Mouse (Mus musculus) heart, embryonic 13.5 days (tissue): ENCODE measurements at regions not wholly inside any gene's neighbourhood (a gene's known extent, or its start where the extent isn't known, plus 50 kb on each side); places are given as distances from the start of the nearest gene placed in this dataset.

Source experiments
- ATAC-seq: fragments of 200-750 bp; cut with Nextera tagmentation; 2 replicates; pipeline ENCODE4 v1.8.0; 2017; ENCODE audit warnings: moderate TSS enrichment; ENCODE audit not compliant: insufficient number of reproducible peaks, low FRiP score, low TSS enrichment; ENCODE audit errors: extremely low read depth
- H3K27ac ChIP-seq: fragments of 300-500 bp; sonication (generic); replicated peaks from 2 replicates; pipeline ENCODE4 v1.5.1; 2015; ENCODE audit warnings: moderate library complexity, mild to moderate bottlenecking, inconsistent platforms
- H3K27me3 ChIP-seq: fragments of 300-500 bp; sonication (generic); replicated peaks from 2 replicates; pipeline ENCODE4 v1.6.1; 2015; ENCODE audit warnings: mild to moderate bottlenecking, inconsistent platforms
- H3K36me3 ChIP-seq: fragments of 300-500 bp; sonication (generic); 2 replicates; pipeline ENCODE4 v1.6.1; 2015; ENCODE audit warnings: mild to moderate bottlenecking, inconsistent platforms
- H3K4me1 ChIP-seq: fragments of 300-500 bp; sonication (generic); 2 replicates; pipeline ENCODE4 v1.6.1; 2015; ENCODE audit warnings: inconsistent platforms
- H3K4me2 ChIP-seq: fragments of 300-500 bp; sonication (generic); 2 replicates; pipeline ENCODE4 v1.6.1; 2015; ENCODE audit warnings: inconsistent platforms, mild to moderate bottlenecking, moderate library complexity
- H3K4me3 ChIP-seq: fragments of 300-500 bp; sonication (generic); 2 replicates; pipeline ENCODE4 v1.5.1; 2015; ENCODE audit warnings: moderate library complexity, mild to moderate bottlenecking, inconsistent platforms
- H3K9ac ChIP-seq: fragments of 300-500 bp; sonication (generic); 2 replicates; pipeline ENCODE4 v1.6.1; 2015; ENCODE audit warnings: inconsistent platforms, mild to moderate bottlenecking, moderate library complexity
- H3K9me3 ChIP-seq: fragments of 300-500 bp; sonication (generic); 2 replicates; pipeline ENCODE4 v1.6.1; 2016; ENCODE audit warnings: inconsistent platforms
- WGBS: fragments of 180-500 bp; shearing (Covaris S2); methylation state at CpG from one replicate; pipeline ENCODE4 v1.1.7; 2015; ENCODE audit warnings: mixed read lengths; 5-methylcytosine and 5-hydroxymethylcytosine counted together

GRCm38 (mm10) chr1:190453549-190453948, 283.0 kb upstream of the Prox1 start:
- WGBS = 88% methylated on average over 10 of the region's 10 CpGs

GRCm38 (mm10) chr1:190452115-190452842, 281.8 kb upstream of the Prox1 start:
- Histone ChIP-seq H3K9me3 (no peaks in the 10 kb centered on the region), H3K27ac (no peak overlapping the region), H3K4me2 (no peak overlapping the region), H3K9ac (no peak overlapping the region), H3K4me3 (no peak overlapping the region), H3K4me1 (no peaks in the 10 kb centered on the region), H3K36me3 (no peaks in the 10 kb centered on the region), H3K27me3 (peaks cover 23% of the 10 kb centered on the region)
- no peak for ATAC-seq
- WGBS = 50% methylated on average over 11 of the region's 11 CpGs

More at GRCm38 (mm10) chr1:190453549-190453948, 283.0 kb upstream of the Prox1 start:
- Histone ChIP-seq H3K27me3 (peaks cover 14% of the 10 kb centered on the region), H3K4me2 (no peak overlapping the region), H3K27ac (no peak overlapping the region), H3K4me3 (no peak overlapping the region), H3K36me3 (no peaks in the 10 kb centered on the region), H3K9ac (no peak overlapping the region), H3K4me1 (no peaks in the 10 kb centered on the region), H3K9me3 (no peaks in the 10 kb centered on the region)
- ATAC-seq = no peak

- Histone ChIP-seq H3K9me3 (no peaks in the 10 kb centered on the region), H3K4me3 (no peak overlapping the region), H3K27ac (no peak overlapping the region), H3K9ac (no peak overlapping the region), H3K36me3 (no peaks in the 10 kb centered on the region), H3K27me3 (peaks cover 40% of the 10 kb centered on the region), H3K4me2 (no peak overlapping the region), H3K4me1 (no peaks in the 10 kb centered on the region)
- no peak for ATAC-seq
- WGBS = 31% methylated on average over 8 of the region's 8 CpGs
Measured at GRCm38 (mm10) chr1:190448263-190448662, 277.7 kb upstream of the Prox1 start.

DNA sequence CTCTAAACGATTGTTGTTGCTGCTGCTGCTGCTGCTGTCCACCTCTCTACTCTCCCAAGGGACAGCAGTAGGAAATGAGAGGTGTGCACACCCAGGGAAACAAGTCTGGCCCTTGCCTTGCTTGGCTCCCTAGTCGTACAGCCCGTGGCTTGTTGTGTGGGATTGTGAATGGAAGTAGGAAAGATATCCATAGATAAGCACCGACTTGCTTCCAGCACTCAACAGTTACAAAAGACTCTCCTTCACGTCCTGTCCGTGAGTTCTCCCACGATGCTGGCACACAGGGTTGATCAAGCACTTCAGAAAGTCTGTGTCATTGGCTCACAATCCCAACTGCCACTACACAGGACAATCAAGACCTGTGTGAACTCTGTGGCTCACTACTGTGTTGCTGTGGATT, 276.7 kb upstream of the Prox1 start:
- no peak for ATAC-seq
- H3K27me3 ChIP-seq = peaks cover 40% of the 10 kb centered on the region
- no peaks in the 10 kb centered on the region for H3K36me3 ChIP-seq
- H3K4me3 ChIP-seq = no peak overlapping the region
- no peak overlapping the region for H3K4me2 ChIP-seq
- no peaks in the 10 kb centered on the region for H3K4me1 ChIP-seq
- no peak overlapping the region for H3K9ac ChIP-seq
- H3K9me3 ChIP-seq = no peaks in the 10 kb centered on the region
- H3K27ac ChIP-seq = no peak overlapping the region
- WGBS = 42% methylated on average over 7 of the region's 7 CpGs

DNA sequence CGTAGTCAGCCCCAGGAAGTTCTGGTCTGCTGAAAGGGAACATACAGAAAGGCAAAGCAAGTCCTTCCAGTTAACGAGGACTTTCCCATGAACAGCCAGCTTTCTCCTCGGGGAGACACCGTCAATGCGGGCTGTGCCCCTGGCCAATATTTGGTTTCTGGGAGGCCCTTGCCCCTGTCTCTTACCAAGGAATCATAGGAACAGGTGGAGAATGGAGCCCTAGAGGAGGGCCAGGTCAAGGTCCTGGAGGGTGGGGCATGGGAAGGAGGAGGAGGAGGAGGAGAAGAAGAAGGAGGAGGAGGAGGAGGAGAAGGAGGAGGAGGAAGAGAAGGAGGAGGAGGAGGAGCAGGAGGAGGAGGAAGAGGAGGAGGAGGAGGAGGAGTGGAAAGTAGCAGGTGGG, 276.2 kb upstream of the Prox1 start:
- Histone ChIP-seq H3K36me3 (no peaks in the 10 kb centered on the region), H3K27ac (no peak overlapping the region), H3K4me2 (no peak overlapping the region), H3K9ac (no peak overlapping the region), H3K4me3 (no peak overlapping the region), H3K4me1 (no peaks in the 10 kb centered on the region), H3K9me3 (no peaks in the 10 kb centered on the region), H3K27me3 (peaks cover 40% of the 10 kb centered on the region)
- 85% methylated on average over 5 of the region's 5 CpGs for WGBS
- no peak for ATAC-seq

DNA sequence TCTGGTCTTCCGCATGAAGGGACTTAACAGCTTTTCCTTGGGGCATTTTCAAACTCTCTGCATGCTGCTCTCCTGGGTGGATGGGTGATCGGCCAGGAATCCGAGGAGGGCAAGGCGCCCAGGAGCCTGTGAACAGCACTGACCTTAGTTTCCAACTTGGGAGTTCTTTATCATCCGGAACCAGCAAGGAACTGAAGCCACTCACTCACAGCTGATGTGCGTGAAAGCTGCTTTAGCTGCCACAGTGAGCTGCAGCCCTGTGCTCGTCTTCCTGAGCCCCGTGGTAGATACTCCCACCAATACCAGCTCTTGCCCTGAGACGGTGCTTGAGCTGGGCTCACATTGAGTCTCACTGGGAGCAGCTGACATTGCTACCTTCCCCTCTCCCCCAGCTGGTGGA, 273.9 kb upstream of the Prox1 start:
- no peaks in the 10 kb centered on the region for H3K36me3 ChIP-seq
- peaks cover 3% of the 10 kb centered on the region; the same call in 1 of the 2 replicates for H3K4me1 ChIP-seq
- no peak overlapping the region for H3K9ac ChIP-seq
- ATAC-seq = no peak
- WGBS = 51% methylated on average over 9 of the region's 9 CpGs
- H3K4me2 ChIP-seq = no peak overlapping the region
- H3K27ac ChIP-seq = no peak overlapping the region
- H3K4me3 ChIP-seq = no peak overlapping the region
- no peaks in the 10 kb centered on the region for H3K9me3 ChIP-seq
- H3K27me3 ChIP-seq = peaks cover 40% of the 10 kb centered on the region

DNA sequence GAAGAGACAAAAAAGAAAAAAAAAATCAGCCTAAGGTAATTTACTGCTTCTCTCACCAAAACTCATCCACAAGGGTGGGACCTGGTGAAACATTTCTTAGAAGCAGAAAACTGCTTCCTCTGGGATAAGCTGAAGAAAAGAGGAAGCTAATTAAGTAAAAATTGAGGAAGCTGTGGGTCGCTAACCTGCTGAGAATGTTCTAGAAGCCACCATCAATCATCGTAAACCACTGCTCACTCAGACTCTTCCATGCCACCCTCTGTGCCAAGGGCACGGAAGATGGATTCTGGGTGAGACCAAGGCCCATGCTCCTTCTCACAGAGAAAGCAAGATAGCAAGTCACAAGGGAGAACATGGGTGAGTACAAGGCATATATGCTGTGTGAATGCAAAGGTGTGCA, 272.7 kb upstream of the Prox1 start:
- H3K36me3 ChIP-seq = no peaks in the 10 kb centered on the region
- WGBS = 86% methylated on average over 3 of the region's 3 CpGs
- H3K4me1 ChIP-seq = peaks cover 3% of the 10 kb centered on the region; the same call in 1 of the 2 replicates
- H3K27ac ChIP-seq = no peak overlapping the region
- no peak overlapping the region for H3K9ac ChIP-seq
- no peak for ATAC-seq
- H3K4me3 ChIP-seq = no peak overlapping the region
- peaks cover 31% of the 10 kb centered on the region for H3K27me3 ChIP-seq
- H3K9me3 ChIP-seq = no peaks in the 10 kb centered on the region
- no peak overlapping the region for H3K4me2 ChIP-seq

DNA sequence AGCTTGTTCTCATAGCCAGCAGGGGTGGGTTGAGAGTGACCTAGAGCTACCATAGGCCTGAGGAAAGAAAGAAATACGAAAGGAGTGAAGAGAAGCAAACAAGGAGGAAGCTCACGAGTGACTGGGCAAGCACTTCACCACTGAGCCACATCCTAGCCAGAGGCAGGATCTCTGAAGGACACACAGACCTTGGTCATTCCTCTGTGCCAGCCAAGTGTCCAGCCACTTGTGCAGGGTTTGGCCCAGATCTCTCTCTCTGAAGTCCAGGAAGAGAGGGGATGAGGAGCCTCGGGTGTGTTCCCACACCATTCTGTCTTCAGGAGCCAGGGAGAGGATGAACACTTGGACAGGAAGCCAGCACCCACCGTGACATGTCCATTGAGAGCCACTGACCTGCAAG, 271.7 kb upstream of the Prox1 start:
- Histone ChIP-seq H3K27ac (no peak overlapping the region), H3K4me3 (no peak overlapping the region), H3K36me3 (no peaks in the 10 kb centered on the region), H3K9ac (no peak overlapping the region), H3K27me3 (peaks cover 24% of the 10 kb centered on the region), H3K9me3 (no peaks in the 10 kb centered on the region), H3K4me1 (peaks cover 3% of the 10 kb centered on the region; the same call in 1 of the 2 replicates), H3K4me2 (no peak overlapping the region)
- no peak for ATAC-seq
- 72% methylated on average over 4 of the region's 4 CpGs for WGBS

- no peak for ATAC-seq
- Histone ChIP-seq H3K9ac (no peak overlapping the region), H3K4me1 (peaks cover 3% of the 10 kb centered on the region; the same call in 1 of the 2 replicates), H3K27me3 (peaks cover 8% of the 10 kb centered on the region; the same call in 1 of the 2 replicates), H3K4me3 (no peak overlapping the region), H3K4me2 (no peak overlapping the region), H3K27ac (no peak overlapping the region), H3K36me3 (no peaks in the 10 kb centered on the region), H3K9me3 (no peaks in the 10 kb centered on the region)
- 43% methylated on average over 2 of the region's 2 CpGs for WGBS
Measured at GRCm38 (mm10) chr1:190438789-190439188, 268.3 kb upstream of the Prox1 start.

GRCm38 (mm10) chr1:190422874-190423273, 252.4 kb upstream of the Prox1 start:
- no peak; the same call in 1 of the 2 replicates for ATAC-seq
- H3K4me2 ChIP-seq = no peak overlapping the region
- H3K27me3 ChIP-seq = peaks cover 60% of the 10 kb centered on the region

GRCm38 (mm10) chr1:190419709-190420108, 249.2 kb upstream of the Prox1 start:
- 50% methylated on average over 13 of the region's 13 CpGs for WGBS
- Histone ChIP-seq H3K36me3 (no peaks in the 10 kb centered on the region), H3K27ac (no peak overlapping the region), H3K9me3 (peaks cover 11% of the 10 kb centered on the region), H3K27me3 (peaks cover 46% of the 10 kb centered on the region), H3K9ac (no peak overlapping the region), H3K4me2 (no peak overlapping the region), H3K4me3 (no peak overlapping the region), H3K4me1 (peaks cover 25% of the 10 kb centered on the region)
- no peak for ATAC-seq

More at GRCm38 (mm10) chr1:190422874-190423273, 252.4 kb upstream of the Prox1 start:
- Histone ChIP-seq H3K27ac (no peak overlapping the region), H3K9me3 (peaks cover 11% of the 10 kb centered on the region), H3K36me3 (no peaks in the 10 kb centered on the region), H3K4me3 (no peak overlapping the region), H3K4me1 (peaks cover 25% of the 10 kb centered on the region), H3K9ac (no peak overlapping the region)
- WGBS = 26% methylated on average over 9 of the region's 9 CpGs

DNA sequence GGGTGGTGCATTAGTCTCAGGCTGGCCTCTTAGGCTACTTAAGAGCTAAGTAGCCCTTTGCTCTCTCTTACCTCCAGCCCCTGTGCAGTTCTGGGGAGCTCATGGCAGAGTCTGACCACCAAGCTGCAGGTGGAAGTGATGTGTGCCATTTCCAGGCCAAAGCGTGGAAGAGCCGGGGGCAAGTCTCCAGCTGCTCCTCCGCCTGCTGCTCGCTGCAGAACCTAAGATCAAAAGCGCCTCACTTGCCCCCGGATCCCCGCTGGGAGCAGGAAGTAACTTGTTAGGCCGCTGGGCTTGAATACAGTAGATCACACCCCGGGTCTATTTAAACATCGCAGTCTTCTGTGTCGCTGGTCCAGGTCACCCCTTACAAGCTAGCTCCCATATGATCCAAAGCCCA, 246.8 kb upstream of the Prox1 start:
- Histone ChIP-seq H3K27me3 (peaks cover 43% of the 10 kb centered on the region), H3K36me3 (no peaks in the 10 kb centered on the region), H3K9me3 (no peaks in the 10 kb centered on the region), H3K9ac (no peak overlapping the region), H3K27ac (no peak overlapping the region), H3K4me1 (peaks cover 13% of the 10 kb centered on the region), H3K4me2 (no peak overlapping the region), H3K4me3 (no peak overlapping the region)
- WGBS = 24% methylated on average over 11 of the region's 11 CpGs
- ATAC-seq = no peak
